ENCODE assay signal across 16 mouse cellular contexts in genomic region chr10:93094957-93095580, GRCm38 (mm10). TPM values are rescaled to one million over a fixed set of nuclear protein-coding genes. Genes with fewer than 3 reads are reported as not detected.
DNase-seq lines count a peak whose midpoint lies in the region; ATAC-seq and TF ChIP-seq lines count a peak whose summit lies in the region.
"Had no signal": no experiment of that assay in that cellular context is flagged by ENCODE, and none has a peak within 500 bp of the region (broad histone marks: within the 10 kb centered on the region; RNA-seq: fewer than 3 reads in every experiment).

No protein-coding gene starts in this region.

- TF ChIP-seq POLR2A in embryonic fibroblast, embryonic 13.5 days (IDR thresholded peaks at IDR 0.05; ENCODE audit: low read depth, low read length) = no peak

- H3K27me3 ChIP-seq in kidney, postnatal 0 days (ENCODE audit: insufficient read depth, low read length) = no peaks in the 10 kb centered on the region
- no peaks in the 10 kb centered on the region for H3K27me3 ChIP-seq in kidney, embryonic 16.5 days (ENCODE audit: insufficient read depth, low read length)
- H3K27me3 ChIP-seq in forebrain, embryonic 12.5 days = no peaks in the 10 kb centered on the region
- H3K27me3 ChIP-seq: forebrain, embryonic 15.5 days; megakaryocyte, embryonic 14.5 days had no signal

- H3K4me1 ChIP-seq in kidney, postnatal 0 days (replicated peaks; ENCODE audit: insufficient read depth, low read length) = no peaks in the 10 kb centered on the region
- H3K4me1 ChIP-seq in kidney, embryonic 16.5 days (ENCODE audit: insufficient read depth, low read length) = no peaks in the 10 kb centered on the region
- peaks cover 6% of the 10 kb centered on the region; the same call in 1 of the 2 replicates for H3K4me1 ChIP-seq in embryonic fibroblast, embryonic 13.5 days (ENCODE audit: control insufficient read depth, insufficient read depth, low read length)
- no peaks in the 10 kb centered on the region for H3K4me1 ChIP-seq in forebrain, embryonic 12.5 days
- H3K4me1 ChIP-seq: forebrain, embryonic 15.5 days had no signal

- H3K9me3 ChIP-seq in kidney, postnatal 0 days (replicated peaks; ENCODE audit: low read length) = no peaks in the 10 kb centered on the region
- H3K9me3 ChIP-seq in kidney, embryonic 16.5 days (ENCODE audit: low read length) = no peaks in the 10 kb centered on the region
- H3K9me3 ChIP-seq in forebrain, embryonic 12.5 days = no peaks in the 10 kb centered on the region
- H3K9me3 ChIP-seq: forebrain, embryonic 15.5 days had no signal

- no peak overlapping the region for H3K27ac ChIP-seq in kidney, postnatal 0 days
- H3K27ac ChIP-seq in kidney, embryonic 16.5 days (ENCODE audit: low read length) = no peak overlapping the region
- H3K27ac ChIP-seq in embryonic fibroblast, embryonic 13.5 days (ENCODE audit: insufficient read depth, low read length) = peak overlapping the region; percentile 18
- no peak overlapping the region for H3K27ac ChIP-seq in forebrain, embryonic 12.5 days
- H3K27ac ChIP-seq: forebrain, embryonic 15.5 days; hindbrain, embryonic 14.5 days had no signal

- ATAC-seq in kidney, postnatal 0 days (replicated peaks; ENCODE audit: low FRiP score, low read depth) = no peak
- ATAC-seq in kidney, embryonic 16.5 days (ENCODE audit: low FRiP score, low TSS enrichment) = no peak
- ATAC-seq in monocyte, adult 5-6 weeks (replicated peaks; ENCODE audit: insufficient number of reproducible peaks, low FRiP score, low TSS enrichment, poor library complexity, severe bottlenecking) = peak; percentile 87
- no peak for ATAC-seq in forebrain, embryonic 12.5 days (ENCODE audit: low FRiP score)
- ATAC-seq: forebrain, embryonic 15.5 days had no signal

- 68% methylated on average over 7 of the region's 7 CpGs for WGBS in kidney, postnatal 0 days
- 70% methylated on average over 7 of the region's 7 CpGs for WGBS in kidney, embryonic 16.5 days
- WGBS in forebrain, embryonic 12.5 days = 74% methylated on average over 7 of the region's 7 CpGs

- peak; percentile 28 for DNase-seq in kidney, postnatal 0 days (ENCODE audit: low spot score)
- DNase-seq in NIH3T3 (ENCODE audit: low read depth) = peak; percentile 50
- DNase-seq in kidney, adult 11 months = no peak
- DNase-seq: cerebellum, adult 18-20 months; gastrocnemius, postnatal 25 days; retina, postnatal 1 day; thymus, postnatal 14 days had no signal

- H3K9ac ChIP-seq in kidney, postnatal 0 days (ENCODE audit: low read depth, low read length) = no peak overlapping the region
- H3K9ac ChIP-seq in kidney, embryonic 16.5 days (replicated peaks; ENCODE audit: low read length) = no peak overlapping the region
- no peak overlapping the region for H3K9ac ChIP-seq in forebrain, embryonic 12.5 days
- H3K9ac ChIP-seq: forebrain, embryonic 15.5 days; hindbrain, embryonic 14.5 days had no signal

- H3K36me3 ChIP-seq in kidney, postnatal 0 days (ENCODE audit: insufficient read depth, low read length) = no peaks in the 10 kb centered on the region
- no peaks in the 10 kb centered on the region for H3K36me3 ChIP-seq in kidney, embryonic 16.5 days (ENCODE audit: insufficient read depth, low read length)
- H3K36me3 ChIP-seq in forebrain, embryonic 12.5 days (replicated peaks) = no peaks in the 10 kb centered on the region
- H3K36me3 ChIP-seq: forebrain, embryonic 15.5 days; G1E had no signal

- no peak overlapping the region for H3K4me3 ChIP-seq in kidney, postnatal 0 days (replicated peaks; ENCODE audit: low read depth, low read length)
- H3K4me3 ChIP-seq in kidney, embryonic 16.5 days (ENCODE audit: low read length) = no peak overlapping the region
- no peak overlapping the region for H3K4me3 ChIP-seq in embryonic fibroblast, embryonic 13.5 days (ENCODE audit: insufficient read depth, low read length)
- no peak overlapping the region for H3K4me3 ChIP-seq in forebrain, embryonic 12.5 days (replicated peaks)
- H3K4me3 ChIP-seq: forebrain, embryonic 15.5 days; megakaryocyte, embryonic 14.5 days had no signal

- TF ChIP-seq CTCF in kidney, postnatal 0 days (IDR thresholded peaks at IDR 0.05; ENCODE audit: low read depth) = no peak
- TF ChIP-seq CTCF in embryonic fibroblast, embryonic 13.5 days (IDR thresholded peaks at IDR 0.05; ENCODE audit: borderline replicate concordance, insufficient read depth, low read length) = no peak

- no peak overlapping the region for H3K4me2 ChIP-seq in kidney, postnatal 0 days (ENCODE audit: low read length)
- H3K4me2 ChIP-seq in kidney, embryonic 16.5 days (replicated peaks; ENCODE audit: low read depth, low read length) = no peak overlapping the region
- no peak overlapping the region for H3K4me2 ChIP-seq in forebrain, embryonic 12.5 days
- H3K4me2 ChIP-seq: forebrain, embryonic 15.5 days; hindbrain, embryonic 14.5 days had no signal

RNA-seq across cellular contexts. Expression of gene Cfap54, which starts 13.7 kb away (rescaled TPM):
- polyA plus RNA-seq in kidney, postnatal 0 days (2015; fragmentation: Nextera tagmentation; extraction: Ambion mirVana) = 0.52 and 0.80 TPM in 2 replicates
- polyA plus RNA-seq in kidney, embryonic 16.5 days (2015; fragmentation: Nextera tagmentation; extraction: Ambion mirVana) = 0.40 and 0.78 TPM in 2 replicates
- 0.20 and 0.23 TPM in 2 replicates for polyA plus RNA-seq in embryonic fibroblast, embryonic 13.5 days (2011; ENCODE audit: insufficient read length, low read depth, missing spikeins)
- 0.32 to 1.0 TPM (median 0.58 TPM) in 3 replicates for total RNA-seq in monocyte, adult 5-6 weeks (2017)
- polyA plus RNA-seq in forebrain, embryonic 12.5 days (2016; fragmentation: Nextera tagmentation; extraction: Ambion mirVana) = 1.3 and 1.5 TPM in 2 replicates
- polyA plus RNA-seq: embryonic facial prominence, embryonic 11.5 days had no signal
